Mouse (Mus musculus): ENCODE results near the gene Maob. TPM values are rescaled to one million over a fixed set of nuclear protein-coding genes. Genes with fewer than 3 reads are reported as not detected.

Maob gene
- 11.6 and 12.3 TPM in 2 replicates for polyA plus RNA-seq (2015; fragmentation: Nextera tagmentation; extraction: Ambion mirVana)

DNA sequence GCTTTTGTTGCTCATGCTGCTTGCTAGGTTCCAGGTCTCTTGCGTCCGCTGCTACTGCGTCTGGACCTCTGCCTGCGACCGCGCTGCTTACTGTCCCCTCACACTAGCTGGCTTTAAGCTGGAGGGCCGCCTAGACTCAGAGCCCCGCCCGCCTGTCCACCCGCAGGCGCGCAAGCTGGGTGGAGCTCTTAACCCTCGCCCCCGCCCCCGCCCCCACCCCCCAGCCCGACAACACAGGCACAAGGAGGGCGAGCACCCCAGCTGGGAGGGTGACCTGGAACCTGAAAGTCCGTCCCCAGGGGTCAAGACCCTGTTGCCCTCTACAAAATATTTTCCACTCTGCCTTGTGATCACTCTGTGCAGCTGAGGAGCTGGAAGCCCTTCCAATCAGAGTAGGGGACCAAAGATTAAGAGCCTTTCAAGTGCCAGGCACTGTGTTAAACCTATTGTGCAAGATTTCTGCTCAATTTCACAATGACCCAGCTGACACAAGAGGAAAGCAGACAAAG is at the start of gene Maob:
TSS of gene Maob (minus strand) at position 106 of the 509 bp plus-strand sequence.
- Histone ChIP-seq H3K4me3 (peak within 1 kb of the TSS; percentile 41), H3K27me3 (no peaks in the 10 kb centered on the region), H3K9me3 (replicated peaks) (no peaks in the 10 kb centered on the region), H3K27ac (no peak within 1 kb of the TSS), H3K36me3 (no peaks in the 10 kb centered on the region), H3K4me1 (replicated peaks) (no peaks in the 10 kb centered on the region), H3K9ac (no peak within 1 kb of the TSS), H3K4me2 (peak within 1 kb of the TSS; percentile 57)
- WGBS, result 17% methylated on average over 18 of the region's 18 CpGs
- 0 out of 2 replicates have a peak, but pooled peaks have one; percentile 64 for ATAC-seq (replicated peaks; ENCODE audit: insufficient number of reproducible peaks, insufficient read depth, low FRiP score, low read depth)

DNA sequence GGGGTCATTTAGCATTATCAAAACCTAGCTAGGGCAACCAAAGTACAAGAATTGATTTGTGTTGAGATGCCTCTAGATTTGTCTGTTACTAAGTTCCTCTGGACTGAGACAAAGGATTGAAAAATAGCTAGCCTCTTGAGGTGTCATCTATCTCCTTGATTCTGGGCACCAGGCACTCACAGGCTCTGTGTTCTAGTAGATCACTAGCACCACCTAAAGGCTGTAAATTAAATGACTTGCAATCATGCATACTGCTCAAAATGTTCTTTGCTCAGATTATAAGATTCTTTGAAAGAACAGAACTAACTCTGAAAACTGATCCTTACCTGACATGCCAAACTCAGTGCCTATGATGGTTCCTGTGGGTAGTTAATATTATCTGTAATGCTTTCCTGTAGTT is 43.1 kb upstream of the Maob start:
- H3K27me3 ChIP-seq, result no peaks in the 10 kb centered on the region
- no peak for ATAC-seq (replicated peaks; ENCODE audit: insufficient number of reproducible peaks, insufficient read depth, low FRiP score, low read depth)

DNA sequence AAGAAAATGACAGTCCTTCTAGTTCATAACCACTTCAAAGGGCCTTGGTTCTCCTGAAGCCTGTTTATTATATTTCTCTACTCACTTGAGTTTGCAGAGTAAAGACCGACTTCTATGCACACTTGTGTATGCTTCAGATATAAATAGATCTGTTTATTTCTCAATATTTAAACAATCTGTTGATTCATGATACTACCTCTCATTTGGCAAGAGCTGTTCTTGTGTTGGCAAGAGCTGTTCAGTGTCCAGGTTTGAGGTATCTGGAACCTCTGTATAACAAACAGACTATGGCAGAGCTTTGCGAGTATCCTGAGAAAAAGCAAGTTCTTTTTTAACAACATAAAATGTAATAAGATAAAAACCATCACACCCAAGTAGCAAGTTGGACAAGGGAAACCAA is 28.9 kb upstream of the Maob start:
- no peak for ATAC-seq (replicated peaks; ENCODE audit: insufficient number of reproducible peaks, insufficient read depth, low FRiP score, low read depth)

More for the DNA sequence above, 43.1 kb upstream of the Maob start:
- Histone ChIP-seq H3K4me1 (replicated peaks) (no peaks in the 10 kb centered on the region), H3K4me3 (no peak overlapping the region), H3K4me2 (no peak overlapping the region), H3K9me3 (replicated peaks) (no peaks in the 10 kb centered on the region), H3K36me3 (no peaks in the 10 kb centered on the region), H3K27ac (no peak overlapping the region), H3K9ac (no peak overlapping the region)

DNA sequence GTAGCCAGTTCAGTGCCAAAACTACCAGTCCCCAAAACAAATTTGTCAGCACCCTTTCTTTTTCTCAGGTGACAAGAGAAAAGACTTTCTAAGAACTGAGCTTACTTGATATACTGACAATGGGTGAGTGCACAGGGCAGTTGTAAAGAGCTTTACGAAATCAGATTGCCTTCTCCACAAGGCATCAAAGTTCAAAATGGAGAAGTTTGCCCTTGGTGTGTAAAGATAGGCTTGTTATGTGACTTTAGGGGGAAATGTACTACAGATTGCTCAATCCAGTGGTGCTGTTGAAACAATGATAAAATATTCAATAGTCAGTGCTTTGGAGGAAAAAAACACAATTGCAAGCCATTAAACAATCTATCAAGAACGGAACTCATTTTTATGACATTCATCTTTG is 24.3 kb upstream of the Maob start:
- WGBS, result 67% methylated on average over 2 of the region's 2 CpGs
- Histone ChIP-seq H3K4me3 (no peak overlapping the region), H3K4me1 (replicated peaks) (no peaks in the 10 kb centered on the region), H3K9me3 (replicated peaks) (no peaks in the 10 kb centered on the region), H3K36me3 (no peaks in the 10 kb centered on the region), H3K27me3 (no peaks in the 10 kb centered on the region), H3K27ac (no peak overlapping the region), H3K4me2 (no peak overlapping the region), H3K9ac (no peak overlapping the region)
- no peak for ATAC-seq (replicated peaks; ENCODE audit: insufficient number of reproducible peaks, insufficient read depth, low FRiP score, low read depth)

More for the DNA sequence above, 28.9 kb upstream of the Maob start:
- no peak overlapping the region for H3K4me3 ChIP-seq
- no peaks in the 10 kb centered on the region for H3K4me1 ChIP-seq (replicated peaks)
- H3K9ac ChIP-seq, result no peak overlapping the region
- H3K27ac ChIP-seq, result no peak overlapping the region
- H3K36me3 ChIP-seq, result no peaks in the 10 kb centered on the region
- H3K9me3 ChIP-seq (replicated peaks), result no peaks in the 10 kb centered on the region
- no peak overlapping the region for H3K4me2 ChIP-seq
- H3K27me3 ChIP-seq, result no peaks in the 10 kb centered on the region
- WGBS, result 84% methylated on average over 2 of the region's 2 CpGs

DNA sequence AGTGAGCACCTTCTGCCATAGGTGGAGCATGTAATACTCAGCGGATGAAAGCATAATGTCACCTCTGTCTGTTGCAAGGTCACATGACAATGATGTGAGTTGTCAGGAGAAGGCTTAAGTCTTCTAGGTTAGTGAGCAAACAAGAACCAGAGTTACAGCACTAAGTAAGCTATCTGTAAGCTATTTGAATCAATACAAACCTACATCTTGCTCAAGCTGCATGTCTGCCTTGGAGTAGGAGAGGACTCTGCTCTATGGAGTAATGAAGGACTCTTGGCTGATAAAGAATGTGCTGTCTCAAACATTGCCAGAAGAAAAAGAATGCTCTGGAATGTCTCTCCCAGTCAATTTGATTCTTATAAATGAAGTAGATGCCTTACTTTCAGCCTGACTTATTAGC is 20.1 kb upstream of the Maob start:
- H3K27ac ChIP-seq, result no peak overlapping the region
- H3K4me3 ChIP-seq, result no peak overlapping the region
- ATAC-seq (replicated peaks; ENCODE audit: insufficient number of reproducible peaks, insufficient read depth, low FRiP score, low read depth), result no peak
- 83% methylated on average over 1 of the region's 1 CpGs for WGBS
- H3K4me2 ChIP-seq, result no peak overlapping the region
- H3K36me3 ChIP-seq, result no peaks in the 10 kb centered on the region
- H3K9me3 ChIP-seq (replicated peaks), result no peaks in the 10 kb centered on the region
- H3K9ac ChIP-seq, result no peak overlapping the region
- H3K4me1 ChIP-seq (replicated peaks), result no peaks in the 10 kb centered on the region
- H3K27me3 ChIP-seq, result no peaks in the 10 kb centered on the region

DNA sequence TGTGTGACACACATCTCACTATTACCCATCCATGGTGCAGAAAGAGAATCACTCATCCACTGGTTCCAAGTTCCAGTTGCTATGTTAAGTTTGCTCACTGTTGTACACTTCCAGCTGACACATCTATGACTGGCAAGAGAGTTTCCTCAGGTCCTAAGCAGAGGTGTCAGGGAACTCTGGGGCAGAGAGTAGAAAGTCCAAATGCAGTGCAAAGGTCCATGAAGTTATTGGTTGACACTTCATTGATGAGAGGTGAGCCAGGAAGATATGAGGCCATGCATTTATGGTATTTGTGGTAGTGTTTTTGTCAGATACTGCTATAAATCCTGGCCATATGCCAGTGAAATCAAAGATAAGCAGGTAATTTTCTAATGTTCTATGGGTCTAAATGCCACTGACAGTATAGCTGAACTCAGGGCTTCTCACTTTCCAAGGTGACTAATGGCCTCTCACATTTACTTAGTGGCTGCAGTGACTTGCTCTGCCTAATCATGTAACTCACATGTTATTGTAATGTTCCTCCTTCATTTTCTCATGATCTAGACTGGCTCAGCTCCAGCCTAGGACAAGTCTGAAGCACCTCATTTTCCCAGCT is 19.4 kb upstream of the Maob start:
- no peak overlapping the region for H3K27ac ChIP-seq
- H3K9me3 ChIP-seq (replicated peaks), result no peaks in the 10 kb centered on the region
- H3K36me3 ChIP-seq, result no peaks in the 10 kb centered on the region
- H3K4me3 ChIP-seq, result no peak overlapping the region
- no peak overlapping the region for H3K4me2 ChIP-seq
- no peaks in the 10 kb centered on the region for H3K4me1 ChIP-seq (replicated peaks)
- no peak overlapping the region for H3K9ac ChIP-seq
- no peaks in the 10 kb centered on the region for H3K27me3 ChIP-seq
- ATAC-seq (replicated peaks; ENCODE audit: insufficient number of reproducible peaks, insufficient read depth, low FRiP score, low read depth), result no peak

DNA sequence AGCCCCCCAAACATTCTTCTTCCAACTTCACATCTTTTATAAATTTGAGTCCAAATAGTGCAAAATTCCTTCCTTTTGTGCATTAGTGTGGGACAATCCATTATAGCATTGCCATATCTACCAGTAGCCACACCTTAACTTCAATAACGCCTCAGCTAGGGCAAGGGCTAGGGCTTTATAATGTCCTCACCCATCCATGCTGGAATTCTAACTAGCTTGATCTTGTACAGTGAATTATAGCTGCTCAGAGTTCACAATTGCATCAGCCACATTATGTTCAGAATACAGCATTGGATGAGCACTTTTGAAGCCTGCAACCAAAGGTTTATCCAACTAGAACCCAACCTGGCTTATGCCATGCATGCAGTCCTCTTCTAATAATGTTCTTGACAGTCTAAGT is 8.9 kb upstream of the Maob start:
- Histone ChIP-seq H3K9me3 (replicated peaks) (no peaks in the 10 kb centered on the region), H3K9ac (no peak overlapping the region), H3K27ac (no peak overlapping the region), H3K4me2 (no peak overlapping the region), H3K27me3 (no peaks in the 10 kb centered on the region), H3K4me1 (replicated peaks) (no peaks in the 10 kb centered on the region), H3K36me3 (no peaks in the 10 kb centered on the region), H3K4me3 (no peak overlapping the region)
- no peak for ATAC-seq (replicated peaks; ENCODE audit: insufficient number of reproducible peaks, insufficient read depth, low FRiP score, low read depth)
- WGBS, result 71% methylated on average over 1 of the region's 1 CpGs

DNA sequence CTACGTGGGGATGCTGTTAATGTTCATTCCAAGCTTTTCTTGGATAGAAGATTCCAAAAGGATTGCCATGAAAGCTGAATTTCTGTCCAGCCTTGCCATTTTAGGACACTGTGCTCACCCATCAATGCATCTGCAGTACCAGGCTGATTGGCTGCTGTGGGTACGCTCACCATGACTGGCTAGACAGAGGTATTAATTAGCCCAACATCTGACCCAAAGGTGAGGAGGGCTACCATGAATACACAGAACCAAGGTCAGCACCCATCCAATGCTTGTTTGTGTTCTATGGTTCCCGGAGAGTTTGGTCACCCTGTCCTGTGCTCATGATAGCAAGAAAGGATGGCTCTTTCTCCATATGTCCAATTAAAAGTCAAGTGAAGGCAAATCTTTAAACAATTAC is 1.2 kb downstream of the Maob start:
- Histone ChIP-seq H3K27ac (no peak overlapping the region), H3K36me3 (no peaks in the 10 kb centered on the region), H3K27me3 (no peaks in the 10 kb centered on the region), H3K4me2 (no peak overlapping the region), H3K4me3 (no peak overlapping the region), H3K4me1 (replicated peaks) (no peaks in the 10 kb centered on the region), H3K9ac (no peak overlapping the region), H3K9me3 (replicated peaks) (no peaks in the 10 kb centered on the region)
- 80% methylated on average over 3 of the region's 3 CpGs for WGBS
- ATAC-seq (replicated peaks; ENCODE audit: insufficient number of reproducible peaks, insufficient read depth, low FRiP score, low read depth), result no peak

DNA sequence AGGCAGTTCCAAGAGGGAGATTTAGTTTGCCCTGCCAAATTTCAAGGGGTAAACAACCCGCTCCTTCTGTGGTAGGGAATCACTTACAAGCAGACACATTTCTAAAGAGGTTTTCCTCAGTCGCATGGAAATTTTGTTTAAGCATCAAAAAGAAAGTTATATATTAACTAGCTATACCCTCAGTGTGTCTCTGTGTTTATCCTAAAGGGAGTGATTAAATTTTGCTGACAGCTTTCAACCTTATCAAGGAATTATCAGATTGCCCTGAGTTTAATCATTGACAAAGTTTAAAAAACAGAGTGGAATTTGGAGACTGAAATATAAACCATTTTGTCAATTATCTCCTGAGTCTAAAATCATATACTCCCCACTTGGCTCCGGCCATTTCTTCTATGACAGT is 5.1 kb downstream of the Maob start:
- no peaks in the 10 kb centered on the region for H3K4me1 ChIP-seq (replicated peaks)

DNA sequence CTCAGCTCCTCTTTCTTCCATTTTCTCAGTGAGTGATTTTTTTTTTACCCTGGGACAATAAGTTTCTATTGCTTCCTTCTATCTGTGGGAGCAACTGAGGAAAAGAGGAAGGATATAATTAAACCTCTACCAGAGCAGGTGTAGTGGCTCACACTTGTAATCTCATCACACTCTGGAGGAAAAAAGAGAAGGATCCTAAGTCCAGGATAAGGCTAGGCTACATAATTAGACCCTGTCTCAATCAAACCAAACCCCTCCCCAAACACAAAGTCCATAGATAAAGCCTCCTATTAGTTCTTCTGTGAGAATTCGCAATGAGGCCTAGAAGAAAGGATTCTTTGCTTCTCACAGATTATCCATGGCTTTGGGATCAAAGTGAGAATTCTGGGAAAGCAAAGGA is 49.7 kb downstream of the Maob start:
- Histone ChIP-seq H3K9ac (no peak overlapping the region), H3K27me3 (no peaks in the 10 kb centered on the region), H3K9me3 (replicated peaks) (no peaks in the 10 kb centered on the region), H3K27ac (no peak overlapping the region), H3K36me3 (no peaks in the 10 kb centered on the region), H3K4me2 (no peak overlapping the region), H3K4me1 (replicated peaks) (no peaks in the 10 kb centered on the region), H3K4me3 (no peak overlapping the region)
- WGBS, result 69% methylated on average over 1 of the region's 1 CpGs
- no peak for ATAC-seq (replicated peaks; ENCODE audit: insufficient number of reproducible peaks, insufficient read depth, low FRiP score, low read depth)

More for the DNA sequence above, 5.1 kb downstream of the Maob start:
- no peak overlapping the region for H3K4me2 ChIP-seq
- no peak overlapping the region for H3K4me3 ChIP-seq
- no peaks in the 10 kb centered on the region for H3K36me3 ChIP-seq
- H3K9ac ChIP-seq, result no peak overlapping the region
- no peaks in the 10 kb centered on the region for H3K9me3 ChIP-seq (replicated peaks)
- no peak for ATAC-seq (replicated peaks; ENCODE audit: insufficient number of reproducible peaks, insufficient read depth, low FRiP score, low read depth)
- WGBS, result 62% methylated on average over 3 of the region's 3 CpGs
- H3K27ac ChIP-seq, result no peak overlapping the region
- no peaks in the 10 kb centered on the region for H3K27me3 ChIP-seq

DNA sequence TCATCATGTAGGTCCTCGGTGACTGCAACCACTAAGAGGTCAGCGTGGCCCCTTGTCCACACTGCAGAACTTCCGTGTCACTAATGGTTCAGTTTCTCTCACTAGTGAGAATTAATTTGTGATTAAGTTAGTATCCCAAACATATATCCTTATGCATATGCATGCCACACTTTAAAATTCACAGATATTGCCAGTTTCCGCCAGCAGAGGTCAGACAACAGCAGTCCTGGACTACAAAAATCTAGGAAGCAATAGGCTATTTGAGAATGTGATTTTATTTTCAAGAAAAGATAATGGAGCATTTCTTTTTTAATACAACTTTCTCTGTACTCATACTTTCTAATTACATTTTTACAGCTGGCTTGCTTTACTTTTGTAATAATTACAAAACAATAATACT is 51.0 kb downstream of the Maob start:
- 63% methylated on average over 4 of the region's 4 CpGs for WGBS

DNA sequence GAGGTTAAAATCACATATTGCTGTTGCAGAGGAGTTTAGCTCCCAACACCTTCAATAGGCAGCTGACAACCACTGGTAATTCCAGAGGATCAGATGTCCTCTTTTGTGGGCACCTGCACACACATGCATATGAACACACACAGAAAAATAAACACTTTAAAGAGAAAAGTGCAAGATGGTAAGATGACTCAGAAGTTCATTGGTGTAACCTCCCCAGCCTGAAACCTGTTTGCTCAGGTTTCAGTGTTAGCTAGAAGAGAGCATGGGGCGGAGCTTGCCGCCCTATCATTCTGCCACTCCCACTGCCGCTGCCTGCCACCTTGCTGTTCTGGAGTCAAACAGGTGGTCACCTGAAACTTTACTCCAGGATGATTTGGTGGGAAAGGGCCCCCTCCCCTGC is 55.7 kb downstream of the Maob start:
- Histone ChIP-seq H3K4me2 (no peak overlapping the region), H3K4me3 (no peak overlapping the region), H3K4me1 (replicated peaks) (no peaks in the 10 kb centered on the region), H3K27me3 (no peaks in the 10 kb centered on the region), H3K36me3 (no peaks in the 10 kb centered on the region), H3K27ac (no peak overlapping the region), H3K9me3 (replicated peaks) (no peaks in the 10 kb centered on the region), H3K9ac (no peak overlapping the region)
- WGBS, result 38% methylated on average over 3 of the region's 3 CpGs
- no peak for ATAC-seq (replicated peaks; ENCODE audit: insufficient number of reproducible peaks, insufficient read depth, low FRiP score, low read depth)

More for the DNA sequence above, 51.0 kb downstream of the Maob start:
- ATAC-seq (replicated peaks; ENCODE audit: insufficient number of reproducible peaks, insufficient read depth, low FRiP score, low read depth), result no peak
- no peaks in the 10 kb centered on the region for H3K27me3 ChIP-seq
- no peak overlapping the region for H3K4me3 ChIP-seq
- H3K4me1 ChIP-seq (replicated peaks), result no peaks in the 10 kb centered on the region
- H3K27ac ChIP-seq, result no peak overlapping the region
- H3K9ac ChIP-seq, result no peak overlapping the region
- no peaks in the 10 kb centered on the region for H3K9me3 ChIP-seq (replicated peaks)
- no peaks in the 10 kb centered on the region for H3K36me3 ChIP-seq
- H3K4me2 ChIP-seq, result no peak overlapping the region
